Mouse (Mus musculus) embryonic facial prominence, embryonic 15.5 days (tissue): ENCODE measurements around the gene Nlrp9b. TPM values are rescaled to one million over a fixed set of nuclear protein-coding genes. Genes with fewer than 3 reads are reported as not detected.
"Not testable (repeated sequence)": the region's sequence is repeated elsewhere in the genome, so short reads cannot be mapped to it uniquely, and the experiment has no call there.

Experiments
- ATAC-seq: fragments of 200-750 bp; cut with Nextera tagmentation; 2 replicates; pipeline ENCODE4 v1.8.0; 2017; ENCODE audit warnings: low read depth, moderate TSS enrichment; ENCODE audit not compliant: insufficient number of reproducible peaks, low FRiP score, low TSS enrichment
- H3K27ac ChIP-seq: fragments of 300-500 bp; sonication (generic); replicated peaks from 2 replicates; pipeline ENCODE4 v1.5.1; 2015; ENCODE audit warnings: mild to moderate bottlenecking, inconsistent platforms
- H3K27me3 ChIP-seq: fragments of 300-500 bp; sonication (generic); 2 replicates; pipeline ENCODE4 v1.6.1; 2015; ENCODE audit warnings: inconsistent platforms
- H3K36me3 ChIP-seq: fragments of 300-500 bp; sonication (generic); 2 replicates; pipeline ENCODE4 v1.6.1; 2015; ENCODE audit warnings: mild to moderate bottlenecking, inconsistent platforms
- H3K4me1 ChIP-seq: fragments of 300-500 bp; sonication (generic); 2 replicates; pipeline ENCODE4 v1.6.1; 2015; ENCODE audit warnings: inconsistent platforms
- H3K4me2 ChIP-seq: fragments of 300-500 bp; sonication (generic); replicated peaks from 2 replicates; pipeline ENCODE4 v1.6.1; 2015; ENCODE audit warnings: mild to moderate bottlenecking, inconsistent platforms
- H3K4me3 ChIP-seq: fragments of 300-500 bp; sonication (generic); replicated peaks from 2 replicates; pipeline ENCODE4 v1.5.1; 2015; ENCODE audit warnings: mild to moderate bottlenecking, inconsistent platforms
- H3K9ac ChIP-seq: fragments of 300-500 bp; sonication (generic); 2 replicates; pipeline ENCODE4 v1.6.1; 2015; ENCODE audit warnings: inconsistent platforms
- H3K9me3 ChIP-seq: fragments of 300-500 bp; sonication (generic); replicated peaks from 2 replicates; pipeline ENCODE4 v1.6.1; 2016; ENCODE audit warnings: inconsistent platforms
- WGBS: fragments of 180-500 bp; shearing (Covaris S2); methylation state at CpG from one replicate; pipeline ENCODE4 v1.1.7; 2015; 5-methylcytosine and 5-hydroxymethylcytosine counted together
- polyA plus RNA-seq: library from polyadenylated mRNA; unstranded; fragments of >200 nt; fragmentation: Nextera tagmentation; extraction: Ambion mirVana; gene quantifications from 2 replicates; pipeline ENCODE4 v1.2.1, GENCODE M21; 2015

Nlrp9b gene
- polyA plus RNA-seq, 1 experiment from 2014 or later: not detected

GRCm38 (mm10) chr7:19962423-19962822 lies 28.8 kb upstream of the Nlrp9b start:
- ATAC-seq: no peak
- WGBS: 50% methylated on average over 1 of the region's 1 CpGs
- H3K36me3 ChIP-seq: no peaks in the 10 kb centered on the region
- no peaks in the 10 kb centered on the region for H3K27me3 ChIP-seq
- no peaks in the 10 kb centered on the region for H3K9me3 ChIP-seq
- no peak overlapping the region for H3K4me2 ChIP-seq
- H3K4me1 ChIP-seq: no peaks in the 10 kb centered on the region
- H3K27ac ChIP-seq: no peak overlapping the region
- no peak overlapping the region for H3K4me3 ChIP-seq
- no peak overlapping the region for H3K9ac ChIP-seq

GRCm38 (mm10) chr7:19964985-19965579 lies 26.2 kb upstream of the Nlrp9b start, which contains the start of gene Ceacam20:
Gene Ceacam20 (plus strand): TSS chr7:19965412.
- H3K36me3 ChIP-seq: no peaks in the 10 kb centered on the region
- H3K9ac ChIP-seq: no peak within 1 kb of the TSS
- no peak within 1 kb of the TSS for H3K27ac ChIP-seq
- WGBS: 82% methylated on average over 7 of the region's 7 CpGs
- no peaks in the 10 kb centered on the region for H3K9me3 ChIP-seq
- no peaks in the 10 kb centered on the region for H3K27me3 ChIP-seq
- no peak for ATAC-seq
- H3K4me2 ChIP-seq: no peak within 1 kb of the TSS
- no peak within 1 kb of the TSS for H3K4me3 ChIP-seq
- H3K4me1 ChIP-seq: no peaks in the 10 kb centered on the region

GRCm38 (mm10) chr7:19969106-19969505 lies 22.2 kb upstream of the Nlrp9b start:
- Histone ChIP-seq H3K9me3 (0 out of 2 replicates have a peak, but pooled peaks cover 6% of the 10 kb centered on the region), H3K9ac (no peak overlapping the region), H3K36me3 (no peaks in the 10 kb centered on the region), H3K27me3 (no peaks in the 10 kb centered on the region), H3K4me3 (no peak overlapping the region), H3K27ac (no peak overlapping the region), H3K4me1 (no peaks in the 10 kb centered on the region), H3K4me2 (no peak overlapping the region)
- WGBS: 81% methylated on average over 3 of the region's 3 CpGs
- no peak for ATAC-seq

- Histone ChIP-seq H3K9ac (no peak overlapping the region), H3K27ac (no peak overlapping the region), H3K27me3 (no peaks in the 10 kb centered on the region), H3K4me2 (no peak overlapping the region), H3K4me3 (no peak overlapping the region), H3K4me1 (no peaks in the 10 kb centered on the region), H3K9me3 (0 out of 2 replicates have a peak, but pooled peaks cover 6% of the 10 kb centered on the region), H3K36me3 (no peaks in the 10 kb centered on the region)
- 94% methylated on average over 4 of the region's 4 CpGs for WGBS
- no peak for ATAC-seq
Measured at GRCm38 (mm10) chr7:19969541-19970090, 21.6 kb upstream of the Nlrp9b start.

- no peak for ATAC-seq
- H3K9ac ChIP-seq: no peak overlapping the region
- H3K9me3 ChIP-seq: 0 out of 2 replicates have a peak, but pooled peaks cover 6% of the 10 kb centered on the region
- H3K4me2 ChIP-seq: no peak overlapping the region
- H3K27me3 ChIP-seq: no peaks in the 10 kb centered on the region
- WGBS: 92% methylated on average over 8 of the region's 8 CpGs
- no peak overlapping the region for H3K4me3 ChIP-seq
- H3K4me1 ChIP-seq: no peaks in the 10 kb centered on the region
- H3K27ac ChIP-seq: no peak overlapping the region
- H3K36me3 ChIP-seq: no peaks in the 10 kb centered on the region
Measured at GRCm38 (mm10) chr7:19970196-19970595, 21.1 kb upstream of the Nlrp9b start.

- 88% methylated on average over 4 of the region's 4 CpGs for WGBS
- no peak for ATAC-seq
- Histone ChIP-seq H3K9ac (no peak overlapping the region), H3K4me1 (no peaks in the 10 kb centered on the region), H3K4me3 (no peak overlapping the region), H3K36me3 (no peaks in the 10 kb centered on the region), H3K27me3 (no peaks in the 10 kb centered on the region), H3K4me2 (no peak overlapping the region), H3K27ac (no peak overlapping the region), H3K9me3 (0 out of 2 replicates have a peak, but pooled peaks cover 6% of the 10 kb centered on the region)
Measured at GRCm38 (mm10) chr7:19971516-19971915, 19.7 kb upstream of the Nlrp9b start.

GRCm38 (mm10) chr7:19996721-19997120 lies 5.5 kb downstream of the Nlrp9b start:
- not testable (repeated sequence) for H3K27me3 ChIP-seq, H3K27ac ChIP-seq, H3K4me3 ChIP-seq, H3K9ac ChIP-seq, ATAC-seq, H3K4me1 ChIP-seq, H3K9me3 ChIP-seq, H3K4me2 ChIP-seq, H3K36me3 ChIP-seq
- 63% methylated on average over 3 of the region's 3 CpGs for WGBS

GRCm38 (mm10) chr7:20009987-20010386 lies 18.7 kb downstream of the Nlrp9b start:
- Histone ChIP-seq H3K4me3 (no peak overlapping the region), H3K27me3 (no peaks in the 10 kb centered on the region), H3K4me1 (no peaks in the 10 kb centered on the region), H3K36me3 (no peaks in the 10 kb centered on the region), H3K27ac (no peak overlapping the region), H3K9me3 (no peaks in the 10 kb centered on the region), H3K9ac (no peak overlapping the region), H3K4me2 (no peak overlapping the region)
- ATAC-seq: no peak
- WGBS: 73% methylated on average over 2 of the region's 2 CpGs

- H3K9me3 ChIP-seq, H3K4me2 ChIP-seq, H3K9ac ChIP-seq, H3K27ac ChIP-seq, H3K4me1 ChIP-seq, H3K27me3 ChIP-seq, ATAC-seq, H3K36me3 ChIP-seq, H3K4me3 ChIP-seq: not testable (repeated sequence)
- WGBS: 63% methylated on average over 4 of the region's 4 CpGs
Measured at GRCm38 (mm10) chr7:20064100-20064499, 72.8 kb downstream of the Nlrp9b start.

GRCm38 (mm10) chr7:20078118-20078517 lies 86.9 kb downstream of the Nlrp9b start:
- not testable (repeated sequence) for H3K9ac ChIP-seq, H3K36me3 ChIP-seq, H3K9me3 ChIP-seq, H3K4me2 ChIP-seq, H3K27me3 ChIP-seq, H3K4me3 ChIP-seq, ATAC-seq, H3K27ac ChIP-seq, H3K4me1 ChIP-seq
- 72% methylated on average over 18 of the region's 18 CpGs for WGBS

- H3K9ac ChIP-seq, H3K27ac ChIP-seq, H3K9me3 ChIP-seq, H3K27me3 ChIP-seq, ATAC-seq, H3K36me3 ChIP-seq, H3K4me3 ChIP-seq, H3K4me2 ChIP-seq, H3K4me1 ChIP-seq: not testable (repeated sequence)
- 82% methylated on average over 5 of the region's 5 CpGs for WGBS
Measured at GRCm38 (mm10) chr7:20099380-20099779, 108.1 kb downstream of the Nlrp9b start, which contains the start of gene Vmn1r91. Gene Vmn1r91 (plus strand): TSS chr7:20099680.

- not testable (repeated sequence) for H3K4me1 ChIP-seq, H3K4me3 ChIP-seq, H3K9ac ChIP-seq, H3K9me3 ChIP-seq, H3K4me2 ChIP-seq, H3K27ac ChIP-seq, ATAC-seq, H3K27me3 ChIP-seq, H3K36me3 ChIP-seq
- no CpG with 5 or more reads among the region's 2 CpGs for whole genome bisulfite sequencing
Measured at GRCm38 (mm10) chr7:20122479-20122878, 131.2 kb downstream of the Nlrp9b start, which contains the start of gene Gm16442. Gene Gm16442 (minus strand): TSS chr7:20122579.
